Mouse (Mus musculus) stomach, postnatal 0 days (tissue): ENCODE measurements around the gene Pank1.

Experiments
- CTCF ChIP-seq: IDR thresholded peaks from 2 replicates; pipeline ENCODE4 v1.5.1; 2016; ENCODE audit warnings: antibody characterized with exemption, low read depth, mild to moderate bottlenecking, moderate library complexity
- EP300 ChIP-seq: optimal IDR thresholded peaks from 2 replicates; pipeline ENCODE3; 2016; ENCODE audit warnings: antibody characterized with exemption

- TF ChIP-seq CTCF: no peak
- TF ChIP-seq EP300: no peak
These were observed 65.7 kb downstream of the Pank1 start for GRCm38 (mm10) chr19:34813533-34813932.
